Mouse (Mus musculus): ENCODE results near the gene Csrnp1. TPM values are rescaled to one million over a fixed set of nuclear protein-coding genes. Genes with fewer than 3 reads are reported as not detected.

The Csrnp1 gene
- total and polyA plus RNA-seq, 2 experiments from 2014 or later = 3.1 to 17.4 TPM

DNA sequence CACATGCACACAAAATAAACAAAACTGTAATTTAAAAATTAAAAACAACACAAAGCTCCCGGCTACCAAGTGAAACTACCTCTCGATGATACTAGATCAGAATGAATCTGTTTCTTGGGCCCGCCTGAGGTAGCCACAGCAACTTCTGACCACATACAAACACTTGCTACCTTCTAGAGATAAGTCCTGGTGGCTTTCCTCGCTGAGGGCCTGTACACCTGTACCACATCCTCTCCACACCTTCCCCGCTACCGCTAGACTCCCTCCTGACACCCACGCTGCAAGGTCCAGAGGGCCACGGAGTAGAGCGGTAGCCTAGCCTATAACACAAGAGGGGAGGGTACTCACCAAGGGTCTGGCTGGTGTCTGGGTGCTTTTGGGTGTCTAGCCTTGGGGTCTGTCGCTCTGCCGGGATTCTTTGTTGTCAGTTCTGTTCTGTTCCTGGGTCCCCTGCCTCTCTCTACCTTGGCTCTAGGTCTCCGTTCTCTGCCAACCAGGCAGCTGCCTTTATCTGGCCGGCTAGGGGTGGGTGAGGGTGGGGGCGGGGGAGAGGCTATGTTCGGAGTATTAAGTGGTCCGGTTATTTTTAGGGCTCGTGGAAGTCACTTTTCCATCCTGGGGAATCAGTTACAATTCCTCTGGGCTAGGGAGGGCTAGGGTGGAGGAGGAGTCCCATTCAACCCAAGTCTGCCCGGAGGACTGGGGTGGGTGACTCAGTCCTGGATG, 38.8 kb upstream of the Csrnp1 start, which contains the start of gene Xirp1:
Xirp1 (minus strand) TSS at position 513 of the 726 bp plus-strand sequence.
- H3K36me3 ChIP-seq (ENCODE audit: insufficient read depth, low read length) = no peaks in the 10 kb centered on the region

DNA sequence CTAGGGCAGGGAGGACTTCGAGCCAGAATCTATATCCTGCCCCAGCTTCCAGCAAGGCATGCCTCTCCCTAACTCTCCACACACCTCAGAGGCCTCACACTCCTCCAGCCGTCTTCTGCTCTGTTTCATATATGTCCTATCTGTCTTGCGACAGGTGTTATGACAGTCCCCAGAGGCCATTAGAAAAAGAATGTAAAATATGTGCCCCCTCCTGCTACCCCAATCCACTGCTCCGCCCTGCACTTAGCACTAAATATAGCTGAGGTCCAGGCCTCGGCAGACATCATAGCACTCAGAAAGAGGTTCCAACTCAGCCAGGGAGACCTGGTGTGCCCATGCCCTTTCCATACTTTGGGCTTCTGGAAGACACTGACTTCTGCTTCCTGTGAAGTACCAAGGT, 36.7 kb upstream of the Csrnp1 start:
- DNase-seq (ENCODE audit: low spot score) (no peak), ATAC-seq (no peak)
- Histone ChIP-seq H3K36me3 (ENCODE audit: insufficient read depth, low read length) (no peaks in the 10 kb centered on the region), H3K27ac (0 out of 2 replicates have a peak overlapping the region, but pooled peaks have one; percentile 26), H3K27me3 (ENCODE audit: insufficient read depth, low read length) (no peaks in the 10 kb centered on the region), H3K9me3 (ENCODE audit: low read length) (no peaks in the 10 kb centered on the region), H3K9ac (replicated peaks; ENCODE audit: low read length) (no peak overlapping the region), H3K4me2 (ENCODE audit: low read depth, low read length) (no peak overlapping the region), H3K4me3 (ENCODE audit: low read length) (no peak overlapping the region), H3K4me1 (ENCODE audit: insufficient read depth, low read length) (no peaks in the 10 kb centered on the region)
- 78% methylated on average over 5 of the region's 5 CpGs for WGBS
- no peak for TF ChIP-seq CTCF (IDR thresholded peaks at IDR 0.05; ENCODE audit: low read depth)

More for the DNA sequence above, 38.8 kb upstream of the Csrnp1 start, which contains the start of gene Xirp1:
- 85% methylated on average over 18 of the region's 18 CpGs for WGBS
- Histone ChIP-seq H3K27me3 (ENCODE audit: insufficient read depth, low read length) (no peaks in the 10 kb centered on the region), H3K4me2 (ENCODE audit: low read depth, low read length) (no peak within 1 kb of the TSS), H3K9me3 (ENCODE audit: low read length) (no peaks in the 10 kb centered on the region), H3K27ac (no peak within 1 kb of the TSS), H3K4me3 (ENCODE audit: low read length) (no peak within 1 kb of the TSS), H3K4me1 (ENCODE audit: insufficient read depth, low read length) (no peaks in the 10 kb centered on the region), H3K9ac (replicated peaks; ENCODE audit: low read length) (no peak within 1 kb of the TSS)
- no peak for ATAC-seq
- no peak for DNase-seq (ENCODE audit: low spot score)
- TF ChIP-seq CTCF (IDR thresholded peaks at IDR 0.05; ENCODE audit: low read depth) = no peak

DNA sequence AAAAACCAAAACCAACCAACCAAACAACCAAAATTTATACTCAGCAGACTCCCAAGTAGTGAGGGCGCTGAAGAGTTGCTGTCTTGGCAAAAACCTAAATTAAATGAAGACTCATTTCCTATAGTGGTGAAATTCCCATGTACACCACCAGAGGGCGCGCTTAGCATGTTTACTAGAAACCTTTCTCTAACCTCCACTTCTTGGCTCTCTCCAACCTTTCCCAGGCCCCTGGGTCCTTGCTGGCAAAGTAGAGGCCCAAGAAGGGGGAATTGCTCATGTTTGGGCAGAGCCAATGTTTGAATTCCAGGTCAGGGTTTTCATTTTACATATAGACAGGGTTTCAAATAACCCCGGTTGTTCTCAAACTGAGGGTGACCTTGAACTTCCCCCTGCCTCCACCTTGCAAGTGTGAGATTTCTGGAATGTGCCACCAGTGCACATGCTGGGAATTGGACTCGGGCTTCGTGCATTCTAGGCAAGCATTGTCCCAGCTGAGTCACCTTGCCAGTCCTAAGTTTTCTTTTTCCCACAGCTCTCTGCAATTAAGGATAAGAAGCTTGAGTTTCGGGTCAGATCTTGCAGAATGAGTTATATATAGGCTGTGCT, 35.9 kb upstream of the Csrnp1 start:
- H3K9me3 ChIP-seq (ENCODE audit: low read length) = no peaks in the 10 kb centered on the region
- 37% methylated on average over 7 of the region's 7 CpGs for WGBS
- H3K9ac ChIP-seq (replicated peaks; ENCODE audit: low read length) = no peak overlapping the region
- no peak overlapping the region for H3K27ac ChIP-seq
- H3K4me2 ChIP-seq (ENCODE audit: low read depth, low read length) = no peak overlapping the region
- DNase-seq (ENCODE audit: low spot score) = peak; percentile 88
- peak; percentile 89 for TF ChIP-seq CTCF (IDR thresholded peaks at IDR 0.05; ENCODE audit: low read depth)
- H3K4me1 ChIP-seq (ENCODE audit: insufficient read depth, low read length) = no peaks in the 10 kb centered on the region
- no peak overlapping the region for H3K4me3 ChIP-seq (ENCODE audit: low read length)
- no peak for ATAC-seq
- no peaks in the 10 kb centered on the region for H3K27me3 ChIP-seq (ENCODE audit: insufficient read depth, low read length)
- no peaks in the 10 kb centered on the region for H3K36me3 ChIP-seq (ENCODE audit: insufficient read depth, low read length)

DNA sequence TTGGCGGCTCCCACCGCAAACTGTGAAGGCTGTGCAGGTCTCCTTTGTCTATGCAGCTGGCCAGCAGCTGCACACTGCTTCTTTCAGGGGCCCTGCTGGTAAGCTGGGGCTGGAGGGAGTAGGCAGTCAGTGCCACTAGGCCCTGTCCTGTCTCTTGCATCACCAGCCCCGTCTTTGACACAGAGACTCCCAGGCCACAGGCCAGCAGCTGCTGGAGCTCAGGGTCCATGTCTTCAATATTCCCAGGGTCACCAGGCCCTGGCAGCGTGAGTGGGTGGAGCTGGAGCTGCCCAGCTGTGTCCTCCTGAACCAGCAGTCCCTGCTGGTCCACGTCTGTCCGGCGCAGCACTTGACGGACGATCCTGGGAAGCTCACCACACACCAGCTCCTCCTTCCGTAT, 32.5 kb upstream of the Csrnp1 start:
- Histone ChIP-seq H3K4me1 (ENCODE audit: insufficient read depth, low read length) (no peaks in the 10 kb centered on the region), H3K4me2 (ENCODE audit: low read depth, low read length) (no peak overlapping the region), H3K27ac (no peak overlapping the region), H3K9me3 (ENCODE audit: low read length) (no peaks in the 10 kb centered on the region), H3K4me3 (ENCODE audit: low read length) (no peak overlapping the region), H3K9ac (replicated peaks; ENCODE audit: low read length) (no peak overlapping the region), H3K27me3 (ENCODE audit: insufficient read depth, low read length) (no peaks in the 10 kb centered on the region), H3K36me3 (ENCODE audit: insufficient read depth, low read length) (no peaks in the 10 kb centered on the region)
- ATAC-seq (no peak), DNase-seq (ENCODE audit: low spot score) (no peak)
- WGBS = 60% methylated on average over 10 of the region's 10 CpGs
- TF ChIP-seq CTCF (IDR thresholded peaks at IDR 0.05; ENCODE audit: low read depth) = no peak

- no peaks in the 10 kb centered on the region for H3K9me3 ChIP-seq (ENCODE audit: low read length)
- no peak overlapping the region for H3K27ac ChIP-seq
- no peaks in the 10 kb centered on the region for H3K4me1 ChIP-seq (ENCODE audit: insufficient read depth, low read length)
- H3K4me3 ChIP-seq (ENCODE audit: low read length) = no peak overlapping the region
- TF ChIP-seq CTCF (IDR thresholded peaks at IDR 0.05; ENCODE audit: low read depth) = no peak
- no peak overlapping the region for H3K4me2 ChIP-seq (ENCODE audit: low read depth, low read length)
- 53% methylated on average over 6 of the region's 6 CpGs for WGBS
- no peaks in the 10 kb centered on the region for H3K36me3 ChIP-seq (ENCODE audit: insufficient read depth, low read length)
- ATAC-seq (no peak), DNase-seq (ENCODE audit: low spot score) (no peak)
- H3K27me3 ChIP-seq (ENCODE audit: insufficient read depth, low read length) = no peaks in the 10 kb centered on the region
- no peak overlapping the region for H3K9ac ChIP-seq (replicated peaks; ENCODE audit: low read length)
These were observed 30.4 kb upstream of the Csrnp1 start for GRCm38 (mm10) chr9:120014828-120015227.

- TF ChIP-seq CTCF (IDR thresholded peaks at IDR 0.05; ENCODE audit: low read depth) = no peak
- DNase-seq (ENCODE audit: low spot score) (no peak), ATAC-seq (no peak)
- 76% methylated on average over 11 of the region's 11 CpGs for WGBS
- Histone ChIP-seq H3K27ac (no peak overlapping the region), H3K36me3 (ENCODE audit: insufficient read depth, low read length) (no peaks in the 10 kb centered on the region), H3K4me1 (ENCODE audit: insufficient read depth, low read length) (no peaks in the 10 kb centered on the region), H3K4me2 (ENCODE audit: low read depth, low read length) (no peak overlapping the region), H3K4me3 (ENCODE audit: low read length) (no peak overlapping the region), H3K9ac (replicated peaks; ENCODE audit: low read length) (no peak overlapping the region), H3K9me3 (ENCODE audit: low read length) (no peaks in the 10 kb centered on the region), H3K27me3 (ENCODE audit: insufficient read depth, low read length) (no peaks in the 10 kb centered on the region)
These were observed 28.9 kb upstream of the Csrnp1 start for GRCm38 (mm10) chr9:120013251-120013820.

Measured in hindbrain, postnatal 0 days (tissue).